Mouse (Mus musculus): ENCODE measurements around the gene Vmn2r9.
"Not testable (repeated sequence)": the region's sequence is repeated elsewhere in the genome, so short reads cannot be mapped to it uniquely, and the experiment has no call there.

The Vmn2r9 gene

DNA sequence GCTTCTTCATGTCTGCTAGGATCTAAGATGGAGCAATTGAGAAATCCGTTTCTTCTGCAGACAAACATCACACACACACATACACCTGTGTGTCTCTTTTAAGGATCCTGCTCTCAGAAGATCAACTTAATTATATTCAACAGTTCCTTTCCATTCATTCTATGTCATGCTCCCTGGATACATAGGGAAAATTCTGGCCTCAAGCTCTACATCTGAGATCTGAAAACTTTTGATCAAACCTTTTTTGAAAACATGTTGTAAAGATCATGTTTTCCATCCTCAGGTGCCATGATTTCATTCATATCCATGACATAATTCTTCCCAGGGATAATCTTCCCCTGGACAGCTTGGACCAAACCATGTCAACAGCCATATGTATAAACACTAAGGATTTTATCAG, at the start of gene Vmn2r9:
TSS of gene Vmn2r9 (minus strand) at position 101 of the 400 bp plus-strand sequence.
- DNase-seq (ENCODE audit: low spot score) = not testable (repeated sequence)

DNA sequence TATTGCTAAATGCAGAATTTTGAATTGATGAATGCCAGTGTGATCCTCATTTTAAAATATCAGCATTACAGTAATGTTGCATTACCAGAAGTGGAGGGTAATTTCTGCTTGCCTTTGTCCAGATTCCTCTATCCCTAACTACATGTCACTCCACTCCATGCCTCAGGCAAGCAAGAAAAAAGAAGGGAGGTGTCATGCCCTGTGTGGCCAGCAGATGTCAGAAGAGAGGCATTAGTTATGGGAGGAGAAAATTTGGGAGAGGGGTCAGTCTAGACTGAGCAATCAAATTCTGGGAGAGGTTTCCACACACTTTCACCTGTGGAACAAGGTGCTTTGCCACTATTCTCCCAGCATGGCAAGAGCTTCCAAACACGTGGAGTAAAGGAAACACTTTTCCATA, 14.3 kb upstream of the Vmn2r9 start:
- not testable (repeated sequence) for DNase-seq (ENCODE audit: low spot score)

DNA sequence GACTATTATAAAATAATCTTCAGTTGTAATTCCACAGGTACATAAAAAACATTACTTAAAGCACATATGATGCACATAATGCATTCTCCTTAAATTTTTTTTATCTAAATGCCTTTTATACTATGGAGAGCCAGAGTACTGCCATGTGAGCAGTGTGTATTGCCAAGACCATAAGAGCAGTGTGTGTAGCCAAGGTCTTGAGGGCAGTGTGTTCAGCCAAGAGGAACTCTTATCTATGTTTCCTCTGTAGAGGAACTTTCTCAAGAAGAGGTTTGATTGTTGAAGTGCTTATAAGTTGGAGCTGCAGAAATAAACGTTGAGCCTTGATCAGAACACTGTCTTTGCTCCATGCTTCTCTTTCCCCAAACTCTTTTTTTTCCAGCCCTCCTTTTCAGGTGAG, 2.9 kb downstream of the Vmn2r9 start:
- DNase-seq (ENCODE audit: low spot score) = no peak

GRCm38 (mm10) chr5:108836156-108836555, 16.2 kb downstream of the Vmn2r9 start:
- DNase-seq (ENCODE audit: low spot score) = no peak

- DNase-seq (ENCODE audit: low spot score) = no peak
Measured at GRCm38 (mm10) chr5:108823276-108823675, 29.1 kb downstream of the Vmn2r9 start.

- not testable (repeated sequence) for DNase-seq (ENCODE audit: low spot score)
Measured at GRCm38 (mm10) chr5:108808750-108809149, 43.7 kb downstream of the Vmn2r9 start, which contains the start of gene Vmn2r8. Gene Vmn2r8 (minus strand): TSS chr5:108808850.

DNA sequence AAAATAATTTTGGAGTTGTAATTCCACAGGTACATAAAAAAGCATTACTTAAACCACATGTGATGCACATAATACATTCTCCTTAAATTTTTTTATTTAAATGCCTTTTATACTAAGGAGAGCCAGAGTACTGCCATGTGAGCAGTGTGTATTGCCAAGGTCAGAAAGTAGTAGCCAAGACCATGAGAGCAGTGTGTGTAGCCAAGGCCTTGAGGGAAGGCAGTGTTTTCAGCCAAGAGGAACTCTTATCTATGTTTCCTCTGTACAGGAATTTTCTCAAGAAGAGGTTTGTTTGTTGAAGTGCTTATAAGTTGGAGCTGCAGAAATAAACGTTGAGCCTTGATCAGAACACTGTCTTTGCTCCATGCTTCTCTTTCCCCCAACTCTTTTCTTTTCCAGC, 48.8 kb downstream of the Vmn2r9 start:
- DNase-seq (ENCODE audit: low spot score) = no peak

GRCm38 (mm10) chr5:108795263-108795662, 57.1 kb downstream of the Vmn2r9 start, which contains the start of gene Tmed11:
Gene Tmed11 (minus strand): TSS chr5:108795363.
- not testable (repeated sequence) for DNase-seq (ENCODE audit: low spot score)

DNA sequence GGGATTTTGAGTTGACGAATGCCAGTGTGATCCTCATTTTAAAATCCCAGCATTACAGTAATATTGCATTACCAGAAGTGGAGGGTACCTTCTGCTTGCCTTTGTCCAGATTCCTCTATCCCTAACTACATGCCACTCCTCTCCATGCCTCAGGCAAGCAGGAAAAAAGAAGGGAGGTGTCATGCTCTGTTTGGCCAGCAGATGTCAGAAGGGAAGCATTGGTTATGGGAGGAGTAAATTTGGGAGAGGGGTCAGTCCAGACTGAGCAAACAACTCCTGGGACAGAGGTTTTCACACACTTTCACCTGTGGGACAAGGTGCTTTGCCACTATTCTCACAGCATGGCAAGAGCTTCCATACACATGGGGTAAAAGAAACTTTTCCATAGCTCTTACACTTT, 62.0 kb downstream of the Vmn2r9 start:
- DNase-seq (ENCODE audit: low spot score) = peak; percentile 45
